In the genomic region with DNA sequence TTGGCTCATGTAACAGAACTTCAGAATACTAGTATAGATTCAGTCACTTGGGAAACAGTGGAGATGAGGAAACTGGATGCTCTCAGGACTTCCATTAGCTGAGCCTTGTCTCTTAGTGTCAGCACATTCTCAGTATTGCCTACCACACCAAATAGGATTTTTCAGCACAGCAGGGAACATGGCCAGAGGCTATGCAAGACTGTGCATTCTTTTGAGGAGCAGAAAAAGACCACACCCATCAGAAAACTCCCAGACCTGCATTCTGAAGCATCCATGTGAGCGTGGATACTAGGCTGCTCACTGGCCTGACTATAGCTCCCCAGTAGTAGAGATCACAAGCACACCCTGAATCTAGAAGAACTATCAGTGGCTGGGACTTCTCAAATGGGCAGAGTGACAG, we compare ENCODE assay signal across 26 mouse cellular contexts.
"Had no signal": no experiment of that assay in that cellular context is flagged by ENCODE, and none has a peak within 500 bp of the region (broad histone marks: within the 10 kb centered on the region; RNA-seq: fewer than 3 reads in every experiment).

No protein-coding gene starts in this region.

- ATAC-seq: hindbrain, postnatal 0 days; intestine, embryonic 16.5 days; liver, embryonic 12.5 days had no signal

- H3K4me1 ChIP-seq: heart, embryonic 13.5 days; heart, embryonic 15.5 days; hindbrain, embryonic 13.5 days; hindbrain, embryonic 15.5 days; limb, embryonic 13.5 days; limb, embryonic 15.5 days; liver, embryonic 12.5 days had no signal

- H3K9me3 ChIP-seq: heart, embryonic 13.5 days; heart, embryonic 15.5 days; hindbrain, embryonic 13.5 days; hindbrain, embryonic 15.5 days; limb, embryonic 13.5 days; limb, embryonic 15.5 days; liver, embryonic 12.5 days had no signal

- H3K9ac ChIP-seq: heart, embryonic 13.5 days; heart, embryonic 15.5 days; hindbrain, embryonic 13.5 days; hindbrain, embryonic 15.5 days; limb, embryonic 13.5 days; limb, embryonic 15.5 days; liver, embryonic 12.5 days; liver, embryonic 14.5 days had no signal

- H3K27ac ChIP-seq: heart, adult 2 months; heart, embryonic 13.5 days; heart, embryonic 15.5 days; hindbrain, embryonic 13.5 days; hindbrain, embryonic 15.5 days; hindbrain, postnatal 0 days; layer of hippocampus, adult 2 months; limb, embryonic 13.5 days; limb, embryonic 15.5 days; liver, embryonic 12.5 days; liver, embryonic 14.5 days had no signal

- H3K4me2 ChIP-seq: heart, embryonic 11.5 days; heart, embryonic 13.5 days; heart, embryonic 15.5 days; hindbrain, embryonic 13.5 days; hindbrain, embryonic 15.5 days; limb, embryonic 13.5 days; limb, embryonic 15.5 days; liver, embryonic 12.5 days had no signal

- H3K36me3 ChIP-seq: heart, embryonic 13.5 days; heart, embryonic 15.5 days; hindbrain, embryonic 13.5 days; hindbrain, embryonic 15.5 days; limb, embryonic 13.5 days; limb, embryonic 15.5 days; liver, embryonic 12.5 days had no signal

- DNase-seq: gastrocnemius, postnatal 14 days; gastrocnemius, postnatal 36 days; heart, adult 11 months; heart, adult 2 months; heart, postnatal 14 days; heart, postnatal 36 days; kidney, adult 11 months; kidney, adult 8-10 months; kidney, postnatal 10 days; kidney, postnatal 25 days; kidney, postnatal 4 days; layer of hippocampus, adult 9-11 months; layer of hippocampus, postnatal 36 days; left cerebral cortex, postnatal 4 days had no signal

- H3K27me3 ChIP-seq: heart, embryonic 13.5 days; heart, embryonic 15.5 days; hindbrain, embryonic 13.5 days; hindbrain, embryonic 15.5 days; limb, embryonic 13.5 days; limb, embryonic 15.5 days; liver, embryonic 12.5 days had no signal

- H3K4me3 ChIP-seq: heart, adult 2 months; heart, embryonic 13.5 days; heart, embryonic 15.5 days; hindbrain, embryonic 13.5 days; hindbrain, embryonic 15.5 days; layer of hippocampus, adult 2 months; limb, embryonic 13.5 days; limb, embryonic 15.5 days; liver, embryonic 12.5 days had no signal
